Mouse (Mus musculus) right cerebral cortex, postnatal 4 days (tissue): Measurements from ENCODE around the gene Akt1.

Experiments
- DNase-seq: peaks from one replicate; pipeline ENCODE4 v3.0.0-alpha.2; 2022

Akt1 gene

DNA sequence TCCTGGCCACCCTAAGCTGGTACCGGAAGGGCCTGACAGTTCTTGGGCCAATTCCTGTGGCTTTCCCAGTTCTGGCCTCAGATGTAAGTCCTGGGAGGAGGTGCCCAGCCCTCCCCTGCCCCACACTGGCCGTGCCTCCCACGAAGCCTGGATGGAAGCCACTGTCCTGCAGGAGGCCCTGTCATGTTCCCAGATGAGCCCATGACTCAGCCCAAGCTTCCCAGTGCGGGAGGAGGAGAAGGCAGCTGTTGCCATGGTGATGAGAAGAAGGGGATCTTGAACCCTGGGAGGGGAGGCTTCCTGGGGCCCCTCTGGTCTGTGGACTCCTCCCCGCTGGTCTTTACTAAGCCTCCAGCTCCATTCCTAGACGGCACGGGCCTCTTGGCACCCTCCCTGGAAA is 8.7 kb upstream of the Akt1 start:
- no peak for DNase-seq

DNA sequence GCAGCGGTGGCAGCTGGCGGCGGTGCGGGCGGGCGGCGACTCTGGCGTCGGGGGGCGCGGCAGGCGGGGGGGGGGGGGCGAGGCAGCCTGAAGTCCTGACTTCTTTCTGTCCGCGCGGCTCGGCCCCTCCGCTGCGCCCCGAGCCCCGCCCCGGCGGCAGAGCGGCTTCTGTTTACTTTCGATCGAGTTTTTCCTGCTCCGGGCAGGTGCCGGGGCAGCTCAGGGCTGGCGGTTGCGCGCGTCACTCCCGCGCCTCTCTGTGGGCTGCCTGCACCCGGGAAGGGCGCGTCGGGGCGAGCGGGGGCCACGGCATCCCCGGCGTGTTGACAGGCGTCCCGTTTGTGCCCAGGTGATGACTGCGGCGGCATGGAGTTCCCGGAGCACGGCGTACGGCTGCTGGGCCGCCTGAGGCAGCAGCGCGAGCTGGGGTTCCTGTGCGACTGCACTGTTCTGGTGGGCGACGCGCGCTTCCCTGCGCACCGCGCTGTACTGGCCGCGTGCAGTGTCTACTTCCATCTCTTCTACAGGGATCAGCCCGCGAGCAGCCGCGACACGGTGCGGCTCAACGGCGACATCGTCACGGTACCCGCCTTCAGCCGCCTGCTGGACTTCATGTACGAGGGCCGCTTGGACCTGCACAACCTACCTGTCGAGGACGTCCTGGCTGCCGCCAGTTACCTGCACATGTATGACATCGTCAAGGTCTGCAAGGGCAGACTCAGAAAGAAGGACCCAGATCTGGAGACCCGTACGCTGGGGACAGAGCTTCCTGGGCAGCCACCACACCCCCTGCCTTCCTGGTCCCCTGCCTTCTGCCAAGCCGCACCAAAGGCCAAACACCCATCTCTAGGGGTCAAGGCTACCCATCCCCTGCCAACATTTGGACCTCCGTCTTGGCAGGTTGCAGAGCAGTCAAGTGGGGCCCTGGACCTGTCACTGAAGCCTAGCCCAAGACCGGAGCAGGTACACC is 4.6 kb upstream of the Akt1 start:
- DNase-seq: no peak

DNA sequence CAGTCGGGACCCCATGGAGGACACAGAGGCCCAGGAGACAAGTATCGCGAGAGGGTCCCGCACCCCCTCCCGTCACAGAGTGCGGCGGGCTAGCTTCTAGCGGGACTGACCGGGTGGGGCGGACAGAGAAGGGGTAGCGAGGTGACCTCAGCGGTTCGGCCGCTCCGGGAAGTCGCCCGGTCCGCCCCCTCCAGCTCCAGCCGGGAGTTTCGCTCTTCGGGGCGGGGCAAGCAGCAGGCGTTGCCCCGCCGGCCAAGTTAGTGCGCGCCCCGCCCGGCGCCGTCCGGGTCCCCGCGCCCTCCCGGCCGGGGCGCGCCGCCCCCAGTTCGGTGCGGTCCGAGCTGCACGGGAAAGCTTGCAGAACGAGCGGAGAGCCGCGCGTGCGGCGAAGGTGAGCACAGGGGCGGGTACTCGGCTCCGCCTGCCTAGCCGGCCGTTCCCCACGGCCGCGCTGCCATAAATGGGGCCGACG is 3.9 kb upstream of the Akt1 start, which contains the start of gene Zbtb42:
TSS of gene Zbtb42 (plus strand) at position 274 of the 472 bp plus-strand sequence.
- DNase-seq: no peak

DNA sequence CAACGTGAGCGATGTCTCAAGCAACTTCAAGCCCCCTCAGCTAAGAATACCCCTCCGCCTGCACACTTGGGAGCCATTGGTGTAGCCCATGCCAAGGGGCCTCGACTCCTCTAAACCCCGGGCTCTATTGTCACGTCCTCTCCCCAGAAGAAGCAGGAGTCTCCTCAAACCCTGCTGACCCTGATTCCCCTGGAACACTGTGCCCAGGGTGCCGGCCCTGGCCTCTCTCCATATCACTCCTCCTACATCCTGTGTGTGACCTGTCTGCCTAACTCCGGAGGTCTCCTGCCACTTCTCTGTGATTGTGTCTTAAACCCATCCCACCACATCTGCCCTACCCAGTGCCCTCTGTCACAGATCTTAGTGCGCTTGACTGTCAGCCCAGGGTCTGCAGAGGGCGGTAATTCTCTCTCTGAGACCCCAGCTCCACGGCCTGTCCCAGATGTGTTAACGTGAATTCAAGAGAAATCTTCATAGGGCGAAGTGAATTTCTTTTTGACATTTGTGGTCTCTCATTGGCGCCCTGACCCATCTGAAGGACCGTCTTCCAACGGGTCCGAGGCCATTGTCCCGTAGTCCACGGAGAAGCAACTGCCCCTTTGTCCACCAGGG is 3.4 kb upstream of the Akt1 start:
- no peak for DNase-seq

DNA sequence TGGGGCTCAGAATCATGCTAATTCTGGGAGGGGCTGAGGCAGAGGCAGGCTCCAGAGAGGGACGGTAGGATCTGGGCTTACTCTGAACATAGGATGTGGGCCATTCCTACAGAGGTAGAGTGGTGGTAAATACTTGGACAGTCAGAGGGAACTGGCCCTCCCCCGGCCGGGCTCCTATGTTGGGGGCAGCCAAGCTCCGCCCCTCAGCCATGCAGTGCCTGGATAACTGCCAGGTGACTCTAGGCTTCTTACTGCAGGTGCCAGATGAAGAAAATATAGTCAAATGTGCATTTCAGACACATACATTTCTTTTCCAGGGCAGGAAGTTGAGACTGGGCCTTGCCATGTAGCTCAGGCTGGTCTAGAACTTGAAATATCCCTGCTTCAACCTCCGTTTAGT is 2.4 kb upstream of the Akt1 start:
- DNase-seq: no peak

DNA sequence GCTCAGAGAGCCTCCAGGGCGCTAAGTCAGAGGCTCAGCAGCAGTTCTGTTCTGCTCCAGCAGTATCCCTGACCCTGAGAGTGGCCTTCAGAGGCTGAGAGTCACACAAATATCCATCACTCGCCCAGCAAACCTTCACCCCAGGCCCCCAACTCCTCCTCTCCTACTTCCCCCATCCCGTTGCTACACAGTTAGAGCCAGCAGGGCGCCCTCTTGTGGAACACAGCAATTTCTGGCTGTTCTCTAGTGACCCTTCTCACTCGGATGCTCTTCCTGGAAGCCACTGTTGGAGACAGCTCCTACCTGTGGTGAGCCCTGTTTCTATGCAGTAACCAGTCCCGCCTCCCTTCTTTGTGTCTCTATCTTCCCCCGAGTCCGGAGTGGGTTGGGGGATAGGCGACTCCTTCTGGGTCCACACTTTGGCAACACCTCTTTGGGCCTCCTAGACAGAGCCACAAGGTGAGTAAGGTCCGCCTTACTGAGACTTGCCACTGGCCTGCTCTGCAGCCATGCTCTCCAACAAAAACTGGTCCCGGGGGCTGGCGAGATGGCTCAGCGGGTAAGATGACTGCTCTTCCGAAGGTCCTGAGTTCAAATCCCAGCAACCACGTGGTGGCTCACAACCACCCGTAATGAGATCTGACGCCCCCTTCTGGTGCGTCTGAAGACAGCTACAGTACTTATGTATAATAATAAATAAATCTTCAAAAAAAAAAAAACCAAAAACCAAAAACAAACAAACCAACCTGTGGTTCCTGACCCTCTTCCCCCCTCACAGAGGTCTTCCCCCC is 756 bp upstream of the Akt1 start:
- DNase-seq: peak; percentile 81

DNA sequence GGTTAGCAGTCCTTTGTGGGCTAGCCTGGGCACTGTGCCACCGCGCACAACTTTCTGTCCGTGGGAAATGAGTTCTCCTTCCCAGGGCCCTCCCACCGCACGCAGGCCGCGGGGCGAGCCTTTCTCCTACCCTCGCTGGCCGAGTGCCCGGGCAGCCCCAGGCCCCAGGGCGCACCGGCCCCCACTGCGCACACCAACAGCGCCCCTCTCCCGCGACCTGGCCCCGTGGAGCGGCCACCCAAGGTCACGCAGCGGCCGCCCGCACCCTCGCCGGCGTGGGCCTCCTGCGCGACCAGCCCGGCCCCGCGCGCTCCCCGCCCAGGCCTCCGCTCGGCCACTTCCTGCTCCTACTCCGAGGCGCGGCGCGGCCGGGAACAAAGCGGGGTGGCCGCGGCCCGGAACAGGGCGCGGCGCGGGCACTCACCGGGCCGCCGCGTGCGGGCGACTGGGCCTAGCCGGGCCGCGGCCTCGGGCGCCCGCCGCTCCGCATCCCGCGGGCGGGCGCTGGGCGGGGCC is 1.1 kb downstream of the Akt1 start:
- DNase-seq: peak; percentile 70

DNA sequence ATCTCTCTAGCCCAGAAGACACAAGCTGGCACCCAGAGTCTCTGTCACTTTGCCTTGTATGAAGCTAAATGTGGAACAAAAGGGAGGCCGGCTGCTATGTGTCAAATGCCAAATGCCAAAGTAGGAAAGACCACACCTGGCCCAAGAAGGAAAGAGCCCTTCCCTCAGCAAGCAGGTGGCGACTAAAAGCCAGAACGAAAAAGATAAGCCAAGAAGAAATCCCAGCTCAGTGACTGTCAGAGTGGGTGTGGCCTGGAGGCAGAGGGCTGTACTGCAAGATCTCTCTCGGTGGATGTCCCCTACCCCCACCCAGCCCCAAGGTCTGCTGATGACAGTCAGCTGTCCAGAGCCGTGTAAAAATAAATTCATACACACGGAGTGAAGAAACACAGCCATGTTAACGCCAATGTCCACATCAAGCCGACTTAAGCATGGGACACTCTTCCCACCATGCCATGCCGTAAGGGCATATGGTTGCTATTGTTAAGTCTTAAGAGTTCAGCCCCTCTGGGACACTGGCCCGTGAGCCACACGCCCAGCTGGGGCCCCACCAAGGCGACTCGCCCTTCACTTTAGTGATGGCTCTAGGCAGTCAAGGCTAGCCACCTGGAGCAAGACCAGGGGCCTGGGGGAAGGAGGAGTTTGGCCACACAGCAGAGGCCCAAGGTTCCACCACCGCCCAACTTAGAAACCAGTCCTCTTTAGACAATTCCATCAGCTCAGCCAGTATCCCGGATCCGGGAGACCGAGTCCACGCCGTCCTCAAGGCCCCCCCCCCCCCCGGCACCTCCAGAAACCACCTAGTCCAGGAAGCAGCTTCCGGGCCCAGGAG is 1.7 kb downstream of the Akt1 start:
- DNase-seq: no peak

DNA sequence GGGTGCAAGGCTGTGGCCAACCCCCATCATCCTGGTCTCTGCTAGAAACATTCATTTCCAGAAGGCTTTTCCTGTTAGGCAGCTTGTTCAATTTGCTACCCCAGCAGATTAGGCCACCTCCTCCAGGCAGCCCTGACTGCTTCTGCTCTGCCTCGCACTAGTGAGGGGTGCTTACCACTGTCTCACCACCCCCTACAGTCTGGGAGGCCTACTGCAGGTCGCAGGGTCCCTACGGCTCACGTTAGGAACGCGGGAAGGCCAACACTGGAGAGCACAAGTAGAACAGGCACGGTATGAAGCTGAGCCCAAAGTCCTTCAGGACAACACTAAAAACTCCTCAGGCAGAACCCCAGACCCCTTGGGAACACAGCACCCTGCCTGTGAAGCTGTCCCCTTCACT is 2.8 kb downstream of the Akt1 start:
- DNase-seq: no peak

DNA sequence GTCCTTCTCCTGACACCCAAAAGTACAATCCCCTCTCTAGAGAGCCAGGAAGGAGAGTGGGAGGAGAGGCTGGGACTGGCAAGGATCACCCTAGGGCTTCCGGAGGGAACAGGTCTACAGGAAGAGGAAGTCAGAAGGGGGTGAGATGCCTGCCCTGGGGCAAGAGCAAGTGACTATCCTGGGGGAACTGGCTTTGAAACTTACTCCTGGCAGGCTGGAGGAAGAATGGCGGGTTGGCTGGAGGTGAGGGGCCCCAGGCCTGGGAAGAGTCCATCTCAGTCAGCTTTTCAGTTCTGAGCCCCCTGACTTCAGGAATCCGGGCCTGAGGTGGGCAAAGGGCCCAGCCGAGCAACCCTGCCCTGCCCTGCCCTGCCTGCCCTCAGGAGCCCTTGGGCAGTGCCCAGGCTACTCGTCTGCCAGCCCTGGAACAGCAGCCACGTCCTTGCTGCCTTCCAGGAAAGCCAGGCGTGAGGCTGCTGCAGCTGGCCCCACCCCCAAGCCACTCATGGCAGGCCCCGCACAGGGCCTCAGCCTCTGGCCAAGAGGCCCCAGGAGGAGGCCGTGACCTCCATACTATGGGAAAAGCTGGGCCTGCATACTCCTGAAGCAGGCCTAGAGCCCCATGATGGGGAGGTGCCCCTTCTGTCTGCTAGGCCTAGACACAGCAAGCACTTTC is 3.8 kb downstream of the Akt1 start:
- no peak for DNase-seq

DNA sequence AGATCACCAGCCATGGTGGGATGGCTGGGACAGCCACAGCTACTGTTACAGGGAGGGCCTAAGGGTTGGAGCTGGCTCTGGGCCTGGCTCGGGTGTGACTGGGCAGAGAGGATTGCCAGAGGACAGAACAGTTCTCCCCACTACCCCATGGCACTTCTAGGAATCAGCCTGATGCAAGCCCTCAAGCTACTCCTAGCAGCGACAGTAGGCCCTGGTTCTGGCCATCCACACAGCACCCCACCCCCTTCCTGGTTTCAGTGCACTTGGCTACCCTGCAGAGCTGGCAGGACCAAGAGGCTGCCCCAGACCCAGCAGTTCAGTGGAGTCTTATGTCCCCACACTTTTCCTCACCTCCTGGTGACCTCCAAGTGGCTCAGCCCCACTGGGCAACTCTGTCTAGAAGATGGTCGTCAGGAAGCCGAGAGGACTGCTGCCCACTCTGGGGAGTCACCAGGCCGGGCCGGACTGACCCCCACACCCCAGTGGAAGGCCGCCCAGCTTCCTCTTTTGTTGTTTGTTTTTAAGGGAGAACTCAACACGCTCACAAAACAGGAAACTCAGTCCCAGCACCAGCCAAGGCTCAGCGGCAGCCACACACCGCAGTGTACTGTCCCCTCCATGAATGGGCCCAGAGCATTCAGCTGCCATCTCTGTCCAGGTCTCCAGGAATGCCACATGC is 6.9 kb downstream of the Akt1 start:
- no peak for DNase-seq

DNA sequence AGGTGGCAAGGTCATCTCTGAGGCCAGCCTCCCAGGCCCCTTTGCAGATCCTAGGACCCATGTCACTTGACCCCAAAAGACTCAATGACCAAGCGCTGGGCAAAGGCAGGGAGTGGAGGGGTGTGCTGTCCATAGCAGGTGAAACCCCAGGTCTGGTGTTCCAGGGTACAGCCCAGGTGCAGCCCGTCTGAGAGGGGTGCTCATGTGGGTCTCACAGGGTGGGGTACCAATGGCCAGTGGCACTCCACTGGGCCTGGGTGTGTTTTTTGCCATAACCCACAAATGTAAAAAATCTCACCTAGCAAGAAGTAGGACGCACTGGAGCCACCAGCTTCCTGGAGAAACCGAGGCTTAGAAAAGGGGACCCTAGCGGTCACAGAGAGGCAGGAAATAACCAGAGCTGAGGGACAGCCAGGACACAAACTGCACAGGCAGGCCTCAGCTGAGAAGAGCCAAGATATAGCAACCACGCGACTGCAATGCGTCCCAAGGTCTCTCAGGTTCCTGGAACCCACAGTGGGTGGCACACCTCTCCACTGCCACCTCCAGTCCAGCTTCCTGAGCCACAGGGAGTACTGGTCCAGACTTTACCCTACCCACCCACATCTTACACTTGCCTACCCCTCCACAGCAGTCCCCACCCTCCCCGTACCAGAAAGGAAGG is 8.7 kb downstream of the Akt1 start:
- no peak for DNase-seq

DNA sequence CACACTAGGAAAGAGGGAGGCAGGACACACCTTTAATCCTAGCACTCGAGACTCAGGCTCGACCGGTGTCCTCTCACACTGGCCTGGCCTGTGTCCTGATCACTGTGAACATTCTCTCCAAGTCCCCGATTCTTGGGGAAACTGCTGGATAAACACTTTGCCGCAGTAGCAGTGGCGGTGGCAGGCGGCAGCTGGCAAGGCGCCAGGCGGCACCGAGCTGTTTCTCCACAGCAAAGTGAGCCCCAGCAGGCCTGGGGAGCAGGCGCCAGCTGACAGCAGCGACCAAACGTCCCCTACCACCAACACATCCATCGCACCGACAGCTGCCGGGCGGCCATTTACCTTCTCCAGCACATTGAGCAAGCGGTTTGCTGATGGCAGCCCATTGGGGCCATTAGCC is 9.2 kb downstream of the Akt1 start:
- DNase-seq: peak; percentile 83

DNA sequence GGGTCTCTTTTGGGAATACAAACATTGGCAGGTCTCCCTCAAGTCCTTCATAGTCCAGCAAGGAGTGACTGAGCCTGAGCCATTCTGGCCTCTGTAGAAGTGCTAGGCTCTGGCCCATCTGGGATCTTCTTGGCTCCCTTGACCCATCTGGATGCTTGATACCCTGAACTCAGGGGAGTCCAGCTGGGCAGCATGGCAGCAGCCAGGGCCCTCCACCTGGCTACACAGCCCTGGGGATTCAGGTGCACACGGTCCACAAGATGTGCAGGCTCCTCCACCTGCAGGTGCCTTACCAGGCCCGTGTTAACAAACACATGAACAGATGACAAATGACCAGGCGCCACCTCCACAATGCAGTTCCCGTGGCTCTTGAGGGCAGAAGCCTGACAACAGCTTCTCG is 10.0 kb downstream of the Akt1 start:
- DNase-seq: no peak

DNA sequence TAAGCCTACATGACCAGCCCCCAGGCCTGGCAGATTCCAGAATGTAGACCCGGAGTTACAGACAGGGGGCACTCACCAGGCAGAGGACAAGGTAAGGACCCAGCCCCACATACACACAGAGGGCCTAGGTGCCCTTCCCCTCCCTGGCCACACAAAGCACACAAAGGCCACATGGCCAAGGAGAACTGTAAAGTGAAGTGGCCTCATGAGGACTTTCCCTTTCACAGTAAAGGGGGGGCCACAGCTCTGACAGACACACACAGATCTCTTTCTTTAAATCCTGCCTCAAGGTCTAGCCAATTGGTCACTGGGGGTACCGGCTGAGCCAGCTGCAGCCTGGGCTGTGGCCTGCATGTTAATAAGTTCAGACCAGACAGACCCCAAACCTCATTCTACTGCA is 10.6 kb downstream of the Akt1 start:
- no peak for DNase-seq

DNA sequence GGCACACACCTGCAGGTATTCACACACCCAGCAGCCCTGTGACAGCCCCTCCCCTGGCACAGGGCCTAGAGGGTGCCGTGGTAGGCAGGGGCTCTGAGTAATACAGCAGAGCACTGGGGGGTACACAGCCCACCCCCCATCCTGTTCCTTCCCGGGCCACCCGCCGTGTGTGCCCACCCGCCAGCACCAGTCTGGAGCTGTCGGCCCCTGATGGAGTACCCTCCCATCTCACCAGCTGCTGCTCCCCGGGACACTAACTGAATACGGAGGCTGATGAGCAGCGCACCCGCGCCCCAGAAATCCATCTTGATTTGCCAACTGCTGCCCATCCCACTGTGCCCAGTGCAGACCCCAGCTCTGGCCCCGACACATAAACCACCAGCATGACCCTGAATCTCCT is 11.0 kb downstream of the Akt1 start:
- DNase-seq: no peak

DNA sequence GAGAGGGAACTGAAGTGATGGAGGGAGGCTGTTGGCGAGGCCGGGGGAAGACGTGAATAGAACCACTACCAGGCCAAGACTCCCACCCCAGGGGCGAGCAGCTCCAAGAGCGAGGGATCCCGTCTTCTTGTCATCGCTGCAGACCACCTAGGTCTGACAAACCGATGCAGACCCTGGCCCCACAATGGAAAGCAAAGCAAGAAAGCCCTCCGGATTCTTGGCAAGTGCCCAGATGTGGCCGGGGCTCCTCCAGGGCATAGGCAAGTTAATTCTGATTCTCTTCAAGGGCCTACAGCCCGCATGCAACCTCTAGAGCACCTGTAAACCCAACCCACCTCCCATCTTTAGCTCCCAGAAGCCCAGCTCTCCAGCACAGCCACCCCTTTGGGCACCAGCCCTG is 11.4 kb downstream of the Akt1 start:
- DNase-seq: no peak

DNA sequence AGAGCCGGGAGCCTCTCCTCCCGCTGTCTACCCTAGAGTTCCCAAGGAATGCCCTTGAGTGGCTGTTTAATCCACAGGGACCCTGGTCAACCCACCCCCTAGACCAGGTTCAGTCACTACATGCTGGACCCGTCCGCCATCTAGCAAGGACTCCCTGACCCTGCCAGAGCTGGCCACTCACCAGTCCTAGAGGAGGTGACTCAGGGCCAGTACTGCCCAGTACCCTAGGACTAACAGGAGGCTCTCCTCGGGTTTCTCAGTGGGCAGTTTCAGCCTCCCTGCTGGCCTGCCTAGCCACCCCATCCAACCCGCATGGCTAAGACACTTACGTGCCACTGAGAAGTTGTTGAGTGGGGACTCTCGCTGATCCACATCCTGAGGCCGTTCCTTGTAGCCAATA is 12.8 kb downstream of the Akt1 start:
- DNase-seq: no peak

DNA sequence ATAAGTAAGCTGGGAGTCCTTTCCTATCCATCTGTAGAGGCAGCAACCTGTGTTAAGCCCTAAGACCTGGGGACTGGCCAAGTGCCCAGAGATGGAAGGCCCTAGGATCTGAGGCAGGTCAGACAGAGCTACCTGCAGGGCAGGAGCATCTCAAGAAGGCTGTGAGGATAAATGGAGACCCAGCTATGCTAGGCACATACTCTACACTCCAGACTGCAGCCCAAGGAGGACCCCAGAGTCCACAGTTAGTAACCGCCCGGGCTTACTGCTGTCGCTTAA is 13.4 kb downstream of the Akt1 start:
- no peak for DNase-seq

DNA sequence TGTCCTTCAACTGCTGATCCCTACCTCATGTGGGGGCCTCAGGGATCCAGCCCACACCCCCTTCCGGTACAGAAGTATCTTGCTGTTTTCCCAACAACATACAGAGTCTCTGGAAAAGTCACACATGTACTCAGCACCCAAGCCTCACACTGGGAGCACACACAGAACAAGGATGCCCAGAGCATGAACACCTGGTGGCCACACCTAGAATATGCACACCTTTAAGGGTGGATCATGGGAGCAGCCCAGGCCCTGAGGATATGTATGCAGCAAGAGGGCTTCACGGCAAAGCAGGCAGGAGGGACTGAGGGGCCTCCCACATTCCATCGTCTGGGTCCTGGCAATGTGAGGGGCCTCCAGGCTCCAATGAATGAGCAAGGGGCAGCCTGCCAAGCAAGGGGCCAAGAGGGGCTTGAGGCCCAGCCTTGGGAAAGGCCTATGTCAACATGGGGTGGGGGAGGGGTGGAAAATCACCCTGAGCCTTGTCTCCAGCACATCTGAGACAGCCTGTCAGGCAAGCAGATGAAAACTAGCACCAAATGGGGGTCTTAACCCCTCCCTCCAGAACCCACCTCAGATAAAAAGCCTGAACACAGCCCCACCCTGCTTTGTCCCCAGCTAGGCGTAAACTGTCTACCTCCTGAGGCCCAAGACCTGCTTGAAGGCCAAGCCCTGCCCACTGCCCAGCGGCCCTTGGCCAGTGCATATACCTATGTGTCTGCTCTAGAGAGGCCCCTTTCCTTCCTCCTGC is 13.9 kb downstream of the Akt1 start:
- DNase-seq: peak; percentile 61
